Mouse (Mus musculus) hindbrain, embryonic 14.5 days (tissue): ENCODE measurements around the gene Phf13. TPM values are rescaled to one million over a fixed set of nuclear protein-coding genes. Genes with fewer than 3 reads are reported as not detected.

ENCODE experiments used
- ATAC-seq: fragments of 200-750 bp; cut with Nextera tagmentation; 2 replicates; pipeline ENCODE4 v1.8.0; 2017; ENCODE audit warnings: moderate number of reproducible peaks, mild to moderate bottlenecking, moderate TSS enrichment, moderate library complexity; ENCODE audit not compliant: low FRiP score
- DNase-seq: peaks from one replicate; pipeline ENCODE4 v3.0.0-alpha.2; 2015; ENCODE audit warnings: low spot score
- H3K27ac ChIP-seq: fragments of 300-500 bp; sonication (generic); 2 replicates; pipeline ENCODE4 v1.5.1; 2014; ENCODE audit warnings: mild to moderate bottlenecking, moderate library complexity
- H3K27me3 ChIP-seq: fragments of 300-500 bp; sonication (generic); 2 replicates; pipeline ENCODE4 v1.6.1; 2014; ENCODE audit warnings: mild to moderate bottlenecking, low read length, mixed read lengths; ENCODE audit not compliant: control insufficient read depth, insufficient read depth
- H3K36me3 ChIP-seq: fragments of 300-500 bp; sonication (generic); replicated peaks from 2 replicates; pipeline ENCODE4 v1.6.1; 2014; ENCODE audit not compliant: control insufficient read depth, insufficient read depth
- H3K4me1 ChIP-seq: fragments of 300-500 bp; sonication (generic); replicated peaks from 2 replicates; pipeline ENCODE4 v1.6.1; 2014; ENCODE audit warnings: antibody characterized with exemption, low read length, mixed read lengths; ENCODE audit not compliant: control insufficient read depth, insufficient read depth
- H3K4me2 ChIP-seq: fragments of 300-500 bp; sonication (generic); replicated peaks from 2 replicates; pipeline ENCODE4 v1.6.1; 2014; ENCODE audit warnings: mild to moderate bottlenecking, moderate library complexity
- H3K4me3 ChIP-seq: fragments of 300-500 bp; sonication (generic); replicated peaks from 2 replicates; pipeline ENCODE4 v1.5.1; 2014; ENCODE audit warnings: mild to moderate bottlenecking, low read length
- H3K9ac ChIP-seq: fragments of 300-500 bp; sonication (generic); 2 replicates; pipeline ENCODE4 v1.6.1; 2014
- H3K9me3 ChIP-seq: fragments of 300-500 bp; sonication (generic); 2 replicates; pipeline ENCODE4 v1.6.1; 2016; ENCODE audit warnings: low read length; ENCODE audit not compliant: control insufficient read depth
- WGBS: fragments of 180-500 bp; shearing (Covaris S2); extraction: QIAGEN DNeasy Blood & Tissue Kit; methylation state at CpG from one replicate; pipeline ENCODE4 v1.1.7; 2014; 5-methylcytosine and 5-hydroxymethylcytosine counted together
- polyA plus RNA-seq: library from polyadenylated mRNA; unstranded; fragments of >200 nt; fragmentation: Nextera tagmentation; extraction: Ambion mirVana; gene quantifications from 2 replicates; pipeline ENCODE4 v1.2.1, GENCODE M21; 2014

Gene Phf13
- polyA plus RNA-seq, 1 experiment from 2014 or later = 20.6 TPM

GRCm38 (mm10) chr4:151988014-151988341 is 8.1 kb downstream of the Phf13 start:
- Histone ChIP-seq H3K27ac (peak overlapping the region; percentile 83), H3K4me1 (peaks cover 8% of the 10 kb centered on the region; the same call in 1 of the 2 replicates), H3K9ac (peak overlapping the region; percentile 95), H3K9me3 (no peaks in the 10 kb centered on the region), H3K27me3 (no peaks in the 10 kb centered on the region), H3K4me2 (peak overlapping the region; percentile 90), H3K36me3 (peaks cover 47% of the 10 kb centered on the region), H3K4me3 (peak overlapping the region; percentile 86)
- DNase-seq (no peak), ATAC-seq (no peak)
- 26% methylated on average over 10 of the region's 10 CpGs for WGBS

GRCm38 (mm10) chr4:151986650-151987049 is 9.4 kb downstream of the Phf13 start:
- Histone ChIP-seq H3K4me2 (no peak overlapping the region), H3K9me3 (no peaks in the 10 kb centered on the region), H3K36me3 (peaks cover 41% of the 10 kb centered on the region), H3K4me1 (peaks cover 8% of the 10 kb centered on the region; the same call in 1 of the 2 replicates), H3K27me3 (no peaks in the 10 kb centered on the region), H3K27ac (no peak overlapping the region), H3K9ac (no peak overlapping the region), H3K4me3 (no peak overlapping the region)
- DNase-seq (no peak), ATAC-seq (no peak)
- 69% methylated on average over 8 of the region's 8 CpGs for WGBS

GRCm38 (mm10) chr4:151985886-151986285 is 10.2 kb downstream of the Phf13 start:
- H3K36me3 ChIP-seq = peaks cover 33% of the 10 kb centered on the region
- no peak overlapping the region for H3K27ac ChIP-seq
- WGBS = 48% methylated on average over 10 of the region's 10 CpGs
- no peak overlapping the region for H3K4me2 ChIP-seq
- peaks cover 8% of the 10 kb centered on the region; the same call in 1 of the 2 replicates for H3K4me1 ChIP-seq
- H3K27me3 ChIP-seq = no peaks in the 10 kb centered on the region
- no peaks in the 10 kb centered on the region for H3K9me3 ChIP-seq
- H3K9ac ChIP-seq = no peak overlapping the region
- ATAC-seq (no peak), DNase-seq (no peak)
- no peak overlapping the region for H3K4me3 ChIP-seq

- ATAC-seq (no peak), DNase-seq (no peak)
- Histone ChIP-seq H3K27ac (no peak overlapping the region), H3K27me3 (no peaks in the 10 kb centered on the region), H3K36me3 (peaks cover 32% of the 10 kb centered on the region), H3K4me3 (no peak overlapping the region), H3K4me1 (peaks cover 8% of the 10 kb centered on the region; the same call in 1 of the 2 replicates), H3K9ac (no peak overlapping the region), H3K9me3 (no peaks in the 10 kb centered on the region), H3K4me2 (no peak overlapping the region)
- 43% methylated on average over 8 of the region's 9 CpGs for WGBS
Observed at GRCm38 (mm10) chr4:151983560-151983959, 12.5 kb downstream of the Phf13 start.

GRCm38 (mm10) chr4:151983043-151983442 is 13.0 kb downstream of the Phf13 start:
- 72% methylated on average over 17 of the region's 17 CpGs for WGBS
- no peak overlapping the region for H3K9ac ChIP-seq
- no peak for ATAC-seq
- H3K4me2 ChIP-seq = no peak overlapping the region
- H3K9me3 ChIP-seq = no peaks in the 10 kb centered on the region
- DNase-seq = no peak
- peaks cover 5% of the 10 kb centered on the region; the same call in 1 of the 2 replicates for H3K4me1 ChIP-seq
- no peak overlapping the region for H3K4me3 ChIP-seq
- H3K27me3 ChIP-seq = no peaks in the 10 kb centered on the region
- peaks cover 36% of the 10 kb centered on the region for H3K36me3 ChIP-seq
- H3K27ac ChIP-seq = no peak overlapping the region

- Histone ChIP-seq H3K9ac (no peak overlapping the region), H3K27ac (no peak overlapping the region), H3K4me1 (no peaks in the 10 kb centered on the region), H3K36me3 (peaks cover 37% of the 10 kb centered on the region), H3K9me3 (no peaks in the 10 kb centered on the region), H3K27me3 (no peaks in the 10 kb centered on the region), H3K4me2 (no peak overlapping the region), H3K4me3 (no peak overlapping the region)
- 13% methylated on average over 5 of the region's 5 CpGs for WGBS
- ATAC-seq (peak; percentile 45), DNase-seq (peak; percentile 89)
Observed at GRCm38 (mm10) chr4:151981363-151981762, 14.7 kb downstream of the Phf13 start.

GRCm38 (mm10) chr4:151980699-151981098 is 15.4 kb downstream of the Phf13 start:
- ATAC-seq (no peak), DNase-seq (no peak)
- Histone ChIP-seq H3K9me3 (no peaks in the 10 kb centered on the region), H3K36me3 (peaks cover 42% of the 10 kb centered on the region), H3K4me3 (no peak overlapping the region), H3K9ac (no peak overlapping the region), H3K27ac (no peak overlapping the region), H3K4me2 (no peak overlapping the region), H3K27me3 (no peaks in the 10 kb centered on the region), H3K4me1 (no peaks in the 10 kb centered on the region)
- WGBS = 81% methylated on average over 8 of the region's 8 CpGs

GRCm38 (mm10) chr4:151977748-151978147 is 18.3 kb downstream of the Phf13 start:
- no peak overlapping the region for H3K27ac ChIP-seq
- no peaks in the 10 kb centered on the region for H3K9me3 ChIP-seq
- 44% methylated on average over 10 of the region's 10 CpGs for WGBS
- H3K4me2 ChIP-seq = no peak overlapping the region
- DNase-seq (peak; percentile 95), ATAC-seq (peak; percentile 24; the same call in 1 of the 2 replicates)
- no peaks in the 10 kb centered on the region for H3K4me1 ChIP-seq
- no peak overlapping the region for H3K4me3 ChIP-seq
- H3K36me3 ChIP-seq = peaks cover 51% of the 10 kb centered on the region
- no peak overlapping the region; the same call in 1 of the 2 replicates for H3K9ac ChIP-seq
- no peaks in the 10 kb centered on the region for H3K27me3 ChIP-seq

GRCm38 (mm10) chr4:151975441-151975840 is 20.6 kb downstream of the Phf13 start:
- H3K9ac ChIP-seq = no peak overlapping the region
- H3K4me2 ChIP-seq = no peak overlapping the region
- no peaks in the 10 kb centered on the region for H3K27me3 ChIP-seq
- no peak for DNase-seq
- H3K27ac ChIP-seq = no peak overlapping the region
- WGBS = 95% methylated on average over 3 of the region's 3 CpGs
- H3K4me3 ChIP-seq = no peak overlapping the region
- no peaks in the 10 kb centered on the region for H3K4me1 ChIP-seq
- ATAC-seq = no peak
- no peaks in the 10 kb centered on the region for H3K9me3 ChIP-seq
- H3K36me3 ChIP-seq = peaks cover 55% of the 10 kb centered on the region
